Mouse (Mus musculus) embryonic fibroblast, embryonic 13.5 days (primary cell): ENCODE results near the gene Snorc.

ENCODE experiments used
- CTCF ChIP-seq: IDR thresholded peaks from 2 replicates; pipeline ENCODE4 v1.5.1; 2011; ENCODE audit warnings: mild to moderate bottlenecking, control low read depth, low read length, moderate library complexity, borderline replicate concordance; ENCODE audit not compliant: insufficient read depth
- POLR2A ChIP-seq: IDR thresholded peaks from 2 replicates; pipeline ENCODE4 v1.6.1; 2011; ENCODE audit warnings: low read depth, mild to moderate bottlenecking, control low read depth, low read length, moderate library complexity

GRCm38 (mm10) chr1:87492285-87492684, 22.2 kb downstream of the Snorc start:
- TF ChIP-seq POLR2A (no peak), CTCF (no peak)
